Comparison of ENCODE assay signal across 7 mouse cellular contexts in genomic region chr5:24329212-24329964, GRCm38 (mm10). TPM values are rescaled to one million over a fixed set of nuclear protein-coding genes. Genes with fewer than 3 reads are reported as not detected.
DNase-seq lines count a peak whose midpoint lies in the region; ATAC-seq and TF ChIP-seq lines count a peak whose summit lies in the region.

No protein-coding gene starts in this region.

- no peaks in the 10 kb centered on the region for H3K9me3 ChIP-seq in intestine, embryonic 16.5 days (ENCODE audit: control insufficient read depth, low read length)
- H3K9me3 ChIP-seq in liver, postnatal 0 days (ENCODE audit: low read length), result no peaks in the 10 kb centered on the region

- peaks cover 22% of the 10 kb centered on the region for H3K4me1 ChIP-seq in intestine, embryonic 16.5 days (ENCODE audit: control insufficient read depth, insufficient read depth, low read length)
- peaks cover 4% of the 10 kb centered on the region for H3K4me1 ChIP-seq in liver, postnatal 0 days (ENCODE audit: insufficient read depth)

- peak overlapping the region; percentile 51 for H3K4me2 ChIP-seq in intestine, embryonic 16.5 days (ENCODE audit: low read depth, low read length)
- H3K4me2 ChIP-seq in liver, postnatal 0 days (ENCODE audit: low read depth, low read length), result peak overlapping the region; percentile 48

- 6% methylated on average over 27 of the region's 27 CpGs for WGBS in intestine, embryonic 16.5 days
- WGBS in liver, postnatal 0 days (ENCODE audit: insufficient replicate concordance), result 9% methylated on average over 26 of the region's 27 CpGs

- DNase-seq in adrenal gland, postnatal 25 days, result peak; percentile 77
- DNase-seq in embryo, embryonic 10.5 days (ENCODE audit: low spot score), result peak; percentile 80
- peak; percentile 98 for DNase-seq in heart, adult 11 months
- peak; percentile 39 for DNase-seq in liver, postnatal 0 days
- DNase-seq in ovary, adult 18-20 months (ENCODE audit: low spot score), result peak; percentile 63

- peak overlapping the region; percentile 26 for H3K4me3 ChIP-seq in intestine, embryonic 16.5 days (ENCODE audit: low read length)
- H3K4me3 ChIP-seq in liver, postnatal 0 days (ENCODE audit: low read depth, low read length), result no peak overlapping the region; the same call in 1 of the 2 replicates

- H3K27me3 ChIP-seq in intestine, embryonic 16.5 days (replicated peaks; ENCODE audit: control insufficient read depth, insufficient read depth, low read length), result no peaks in the 10 kb centered on the region
- H3K27me3 ChIP-seq in liver, postnatal 0 days (ENCODE audit: insufficient read depth, low read length), result peaks cover 7% of the 10 kb centered on the region

- no peak for TF ChIP-seq CTCF in liver, postnatal 0 days (IDR thresholded peaks at IDR 0.05; ENCODE audit: low read depth)

- peak overlapping the region; percentile 49 for H3K9ac ChIP-seq in intestine, embryonic 16.5 days (ENCODE audit: low read depth, low read length)
- no peak overlapping the region for H3K9ac ChIP-seq in liver, postnatal 0 days (replicated peaks)

- no peak for TF ChIP-seq EP300 in liver, postnatal 0 days (IDR thresholded peaks at IDR 0.05; ENCODE audit: low read depth)

- peak; percentile 86 for ATAC-seq in intestine, embryonic 16.5 days
- ATAC-seq in liver, postnatal 0 days, result 0 out of 2 replicates have a peak, but pooled peaks have one; percentile 10
- no peak for ATAC-seq in erythroblast, adult 5-6 weeks (replicated peaks; ENCODE audit: low FRiP score, poor library complexity, severe bottlenecking)

- H3K27ac ChIP-seq in intestine, embryonic 16.5 days (ENCODE audit: low read length), result peak overlapping the region; percentile 60
- no peak overlapping the region for H3K27ac ChIP-seq in liver, postnatal 0 days (ENCODE audit: low read depth)

- H3K36me3 ChIP-seq in intestine, embryonic 16.5 days (ENCODE audit: control insufficient read depth, insufficient read depth, low read length), result no peaks in the 10 kb centered on the region
- no peaks in the 10 kb centered on the region for H3K36me3 ChIP-seq in liver, postnatal 0 days (replicated peaks; ENCODE audit: insufficient read depth, low read length)

RNA-seq across cellular contexts. Expression of gene Kcnh2, which starts 22.0 kb away (rescaled TPM):
- total RNA-seq in adrenal gland, postnatal 25 days (2021), result 12.7 and 26.0 TPM in 2 replicates
- 3.1 and 5.8 TPM in 2 replicates for polyA plus RNA-seq in intestine, embryonic 16.5 days (2015; fragmentation: Nextera tagmentation; extraction: Ambion mirVana)
- 0.05 and 0.08 TPM in 2 replicates for polyA plus RNA-seq in liver, postnatal 0 days (2015; fragmentation: Nextera tagmentation; extraction: Ambion mirVana)
- not detected in 2 replicates for total RNA-seq in erythroblast, adult 5-6 weeks (2015; ENCODE audit: low replicate concordance)
- total RNA-seq in erythroblast, adult 5-6 weeks (2017; ENCODE audit: low replicate concordance), result 0.14 TPM in 1 of 2 replicates, not detected in the other

RNA-seq across cellular contexts. Expression of gene Nos3, which starts 35.2 kb away (rescaled TPM):
- total RNA-seq in adrenal gland, postnatal 25 days (2021), result 8.3 and 8.7 TPM in 2 replicates
- 7.0 and 7.7 TPM in 2 replicates for polyA plus RNA-seq in intestine, embryonic 16.5 days (2015; fragmentation: Nextera tagmentation; extraction: Ambion mirVana)
- 1.7 and 1.8 TPM in 2 replicates for polyA plus RNA-seq in liver, postnatal 0 days (2015; fragmentation: Nextera tagmentation; extraction: Ambion mirVana)
- total RNA-seq in erythroblast, adult 5-6 weeks (2015; ENCODE audit: low replicate concordance), result not detected in 2 replicates
- not detected in 2 replicates for total RNA-seq in erythroblast, adult 5-6 weeks (2017; ENCODE audit: low replicate concordance)

Comparison
In these comparisons a context has a peak if more than half of its experiments do, and no peak if none do; other contexts are left out.
1. DNase-seq: peak in every context shown above with its lines; median percentile 98 in heart, adult 11 months; 80 in embryo, embryonic 10.5 days; 77 in adrenal gland, postnatal 25 days; 63 in ovary, adult 18-20 months; 39 in liver, postnatal 0 days.
2. RNA of gene Kcnh2, which starts 22.0 kb away (total RNA-seq): 12.7 to 26.0 TPM in adrenal gland, postnatal 25 days; 0.14 TPM in erythroblast, adult 5-6 weeks; every median in the first group is over 10 times any median in the second.